Mouse (Mus musculus): Measurements from ENCODE around the gene Dmac2.

Dmac2 gene

DNA sequence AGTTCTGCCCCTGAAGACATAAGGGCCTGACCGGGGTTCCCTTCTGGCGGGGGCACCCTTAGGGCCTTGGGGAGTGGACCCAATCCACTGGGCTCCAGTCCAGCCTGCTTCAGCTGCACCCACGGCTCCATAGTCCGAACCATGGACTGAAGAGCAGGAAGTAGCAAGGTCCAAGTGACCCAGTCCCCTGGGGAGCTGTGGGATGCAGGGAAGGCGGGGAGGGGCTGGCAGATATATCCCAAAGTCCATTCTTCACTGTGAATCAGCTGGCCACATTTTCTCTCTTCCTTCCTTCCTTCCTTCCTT lies 3.6 kb upstream of the Dmac2 start, which contains the start of gene Erich4:
Erich4 (minus strand) TSS at position 187 of the 306 bp plus-strand sequence.
- no peak for DNase-seq (ENCODE audit: low read depth, low spot score)

DNA sequence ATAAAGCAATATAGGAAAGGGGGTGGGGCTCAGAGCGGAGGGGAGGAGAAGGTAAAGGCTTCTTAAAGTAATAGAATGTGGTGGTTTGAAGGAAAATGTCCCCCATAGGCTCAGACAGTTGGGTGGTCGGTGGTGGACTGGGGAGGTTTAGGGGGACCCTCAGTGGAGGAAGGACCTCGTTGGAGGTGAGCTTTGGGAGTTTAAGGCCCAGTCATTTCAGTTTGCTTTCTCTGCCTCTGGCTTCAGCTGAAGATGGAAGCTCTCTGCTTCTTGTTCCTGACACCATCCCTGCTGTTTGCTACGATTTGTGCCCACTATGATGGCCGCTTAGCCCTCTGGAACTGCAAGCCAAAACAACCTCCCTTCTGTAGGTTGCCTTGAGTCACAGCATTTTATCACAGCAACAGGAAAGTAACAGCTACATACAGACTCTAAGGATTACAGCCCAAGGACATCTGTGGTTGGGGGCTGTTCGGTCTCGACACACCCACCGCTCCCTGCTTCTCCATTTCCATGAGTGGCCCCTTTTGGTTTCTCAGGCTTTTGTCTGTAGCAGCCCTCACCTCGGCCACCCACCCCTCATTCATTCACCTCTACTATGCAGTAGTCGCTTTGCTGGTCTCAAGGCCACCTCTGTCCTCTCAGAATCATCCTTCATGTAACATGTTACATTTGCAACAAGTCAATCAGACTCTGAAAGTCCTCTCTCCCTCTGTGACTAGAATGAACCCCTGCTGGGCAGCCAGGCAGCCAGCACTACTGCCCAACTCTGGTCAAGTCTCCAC lies 1.6 kb upstream of the Dmac2 start:
- no peak for DNase-seq (ENCODE audit: low read depth, low spot score)

- no peak for DNase-seq (ENCODE audit: low read depth, low spot score)
Measured at GRCm38 (mm10) chr7:25619722-25619991, 443 bp downstream of the Dmac2 start.

GRCm38 (mm10) chr7:25620101-25620500 lies 887 bp downstream of the Dmac2 start:
- no peak for DNase-seq (ENCODE audit: low read depth, low spot score)

GRCm38 (mm10) chr7:25620751-25621150 lies 1.5 kb downstream of the Dmac2 start:
- DNase-seq (ENCODE audit: low read depth, low spot score), result no peak

DNA sequence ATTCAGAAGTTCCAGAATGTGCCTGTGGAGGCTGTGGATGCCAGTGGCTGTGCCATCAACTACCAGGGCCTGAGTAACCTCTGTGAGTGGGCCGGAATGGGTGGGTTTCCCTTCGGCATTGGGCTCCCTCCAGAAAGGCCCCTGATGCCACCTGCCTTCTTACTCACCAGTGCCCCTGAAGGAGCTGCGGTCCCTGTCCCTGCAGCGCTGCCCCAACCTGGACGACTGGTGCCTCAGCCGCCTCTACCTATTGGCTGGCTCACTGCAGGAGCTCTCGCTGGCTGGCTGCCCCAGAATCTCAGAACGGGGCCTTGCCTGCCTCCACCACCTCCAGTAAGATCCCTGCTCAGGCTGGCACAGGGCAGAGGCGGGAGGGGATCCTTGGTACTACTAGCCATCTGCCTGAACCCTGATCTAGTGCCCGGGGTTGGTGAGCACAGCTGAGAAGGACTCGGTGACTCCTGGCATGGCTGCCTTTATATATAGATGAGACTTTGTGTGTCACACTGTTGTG lies 4.7 kb downstream of the Dmac2 start:
- DNase-seq (ENCODE audit: low read depth, low spot score), result peak; percentile 57

DNA sequence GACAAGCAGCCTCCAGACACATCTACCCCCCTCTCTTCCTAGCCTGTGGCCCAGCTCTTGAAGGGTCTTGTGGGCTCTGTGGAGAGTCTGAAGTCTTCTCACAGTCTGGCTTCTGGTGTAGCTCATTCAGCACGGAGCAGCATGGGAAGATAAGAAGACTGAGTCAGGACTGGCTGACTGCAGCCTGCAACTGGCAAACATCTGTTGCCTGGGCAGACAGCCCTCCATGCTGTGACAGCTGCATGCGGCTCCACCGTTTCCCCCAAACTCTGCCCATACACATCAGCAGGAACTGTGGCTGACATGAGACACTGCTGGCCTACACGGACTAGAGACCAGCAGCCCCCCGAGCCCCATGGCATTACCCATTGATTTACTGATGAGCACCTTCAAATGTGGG lies 5.6 kb downstream of the Dmac2 start:
- DNase-seq (ENCODE audit: low read depth, low spot score), result no peak

GRCm38 (mm10) chr7:25625594-25626250 lies 6.5 kb downstream of the Dmac2 start:
- DNase-seq (ENCODE audit: low read depth, low spot score), result peak; percentile 49

DNA sequence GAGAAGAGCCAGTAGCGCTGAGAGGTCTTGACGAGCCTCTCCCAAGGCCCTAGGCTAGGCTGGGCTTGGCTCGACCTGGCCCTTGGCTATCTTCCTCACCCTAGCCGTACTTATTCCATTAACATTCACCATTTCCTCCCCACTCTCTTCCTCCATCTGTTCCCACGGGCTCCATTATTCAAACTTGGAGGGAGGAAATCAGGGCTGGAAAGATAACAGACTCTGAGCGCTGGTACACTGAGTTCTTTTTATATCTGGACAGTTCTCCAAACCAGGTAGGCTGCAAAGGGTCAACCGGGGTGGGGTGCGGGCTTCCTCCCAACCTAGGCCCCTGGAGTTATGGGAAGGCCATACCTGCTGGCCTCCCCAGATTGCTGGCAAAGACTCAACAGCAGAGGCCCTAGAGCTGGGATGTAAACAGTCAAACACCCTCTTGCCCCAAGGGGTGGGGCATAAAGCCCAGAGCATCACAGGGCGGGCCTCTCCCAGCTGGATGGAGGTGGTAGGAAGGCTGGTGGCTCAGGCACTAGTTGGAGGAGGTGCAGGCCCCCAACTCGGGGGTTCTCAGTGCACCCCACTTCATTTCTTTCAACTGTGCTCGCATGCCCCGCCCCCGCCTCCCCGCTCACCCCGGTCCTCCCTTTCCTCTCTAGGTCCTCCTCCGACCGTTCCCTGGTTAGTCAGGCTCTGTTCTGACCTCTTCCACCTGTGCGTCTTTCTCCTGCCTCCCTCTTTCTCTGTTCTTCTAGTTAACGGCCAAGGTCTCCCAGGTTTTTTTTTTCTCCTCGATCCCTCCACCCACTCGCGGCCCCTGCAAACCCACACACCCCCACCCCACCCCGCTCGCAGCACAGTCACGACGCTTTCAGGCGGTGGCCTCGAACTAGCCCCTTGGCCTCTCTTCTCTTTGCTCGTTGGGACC lies 7.6 kb downstream of the Dmac2 start, which contains the start of gene B3gnt8:
B3gnt8 (plus strand) TSS at position 146 of the 922 bp plus-strand sequence.
- peak; percentile 59 for DNase-seq (ENCODE audit: low read depth, low spot score)

DNA sequence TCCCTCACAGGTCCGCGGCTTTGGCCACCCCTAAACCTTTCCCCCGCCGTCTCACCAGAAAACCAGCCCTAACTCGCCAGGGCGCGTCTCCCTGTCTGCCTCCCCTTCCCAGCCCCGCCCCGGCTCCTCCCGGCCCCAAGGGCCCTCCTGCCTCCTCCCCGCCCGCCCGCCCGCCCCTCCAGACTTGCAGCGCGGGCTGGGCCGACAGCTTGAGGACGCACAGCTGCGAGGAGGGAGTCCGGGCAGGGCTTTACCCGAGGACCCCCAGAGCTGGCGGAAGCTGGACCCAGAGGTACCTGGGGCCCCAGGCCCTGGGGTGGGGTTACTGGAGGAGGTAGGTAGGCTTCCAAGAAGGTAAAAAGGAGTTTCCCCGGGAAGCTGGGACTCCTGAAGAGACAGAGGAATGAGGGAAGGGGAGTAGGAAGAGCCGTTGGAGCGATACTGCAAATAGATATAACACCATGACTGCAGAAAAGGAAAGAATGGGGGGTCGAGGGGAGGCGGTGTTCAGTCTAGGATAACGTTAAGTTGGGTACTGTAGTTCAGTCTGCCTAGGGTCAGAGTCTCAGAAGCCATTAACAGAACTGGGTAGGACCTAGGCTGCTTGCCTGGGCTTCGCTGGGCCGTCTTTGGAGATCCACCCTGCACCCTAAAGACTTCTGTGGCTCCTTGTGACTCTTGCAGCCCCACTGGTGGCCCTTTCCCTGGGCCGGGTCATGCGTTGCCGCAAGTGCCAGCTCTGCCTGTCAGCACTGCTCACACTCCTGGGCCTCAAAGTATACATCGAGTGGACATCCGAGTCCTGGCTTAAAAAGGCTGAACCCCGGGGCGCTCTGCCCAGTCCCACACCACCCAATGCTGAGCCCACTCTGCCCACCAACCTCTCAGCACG lies 8.5 kb downstream of the Dmac2 start:
- DNase-seq (ENCODE audit: low read depth, low spot score), result no peak

DNA sequence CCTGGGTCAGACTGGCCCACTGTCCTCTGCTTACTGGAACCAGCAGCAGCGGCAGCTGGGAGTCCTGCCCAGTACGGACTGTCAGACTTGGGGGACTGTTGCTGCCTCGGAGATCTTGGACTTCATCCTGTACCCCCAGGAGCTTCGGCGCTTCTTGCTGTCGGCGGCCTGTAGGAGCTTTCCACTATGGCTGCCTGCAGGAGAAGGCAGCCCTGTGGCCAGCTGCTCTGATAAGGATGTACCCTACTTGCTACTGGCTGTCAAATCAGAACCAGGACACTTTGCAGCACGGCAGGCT lies 9.1 kb downstream of the Dmac2 start:
- DNase-seq (ENCODE audit: low read depth, low spot score), result no peak

DNA sequence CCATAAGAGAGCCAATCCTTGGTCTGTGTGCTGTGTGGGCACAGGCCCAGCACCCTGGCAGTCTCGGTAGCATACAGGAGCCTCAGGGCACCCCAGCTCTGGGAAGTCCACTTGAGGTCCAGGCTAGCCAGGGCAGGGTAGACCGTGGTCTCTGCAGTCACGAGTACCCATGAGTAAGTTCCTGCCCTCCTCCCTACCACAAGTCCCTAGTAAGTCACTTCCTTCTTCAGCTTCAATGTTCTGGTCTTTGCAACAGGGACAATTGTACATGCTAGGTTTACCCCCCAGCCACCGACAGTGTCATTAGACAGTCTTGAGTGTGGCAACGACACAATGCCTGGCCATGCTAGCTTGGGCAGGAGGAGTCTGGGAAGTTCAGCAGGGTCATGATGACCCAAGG lies 13.5 kb downstream of the Dmac2 start:
- no peak for DNase-seq (ENCODE audit: low read depth, low spot score)

- no peak for DNase-seq (ENCODE audit: low read depth, low spot score)
Measured at GRCm38 (mm10) chr7:25636373-25636772, 17.2 kb downstream of the Dmac2 start.

DNA sequence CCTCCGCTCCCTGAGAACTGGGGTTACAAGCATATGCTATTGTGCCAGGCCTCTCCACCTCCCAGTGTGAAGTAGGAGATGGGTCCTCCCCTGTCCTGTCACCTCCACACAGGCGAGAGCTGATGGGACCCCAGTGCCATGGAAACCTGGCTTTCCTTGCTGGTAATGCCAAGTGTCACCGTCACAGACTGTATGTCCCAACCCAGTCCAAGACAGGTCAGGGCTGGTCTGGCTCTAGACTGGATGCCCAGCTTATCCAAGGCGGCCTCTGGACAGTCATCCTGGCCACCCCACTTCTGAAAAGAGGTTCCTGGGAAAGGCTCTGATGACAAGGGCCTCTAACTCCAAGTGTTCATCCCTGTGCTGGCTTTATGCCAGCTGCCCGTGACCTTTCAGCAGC lies 17.9 kb downstream of the Dmac2 start:
- no peak for DNase-seq (ENCODE audit: low read depth, low spot score)

DNA sequence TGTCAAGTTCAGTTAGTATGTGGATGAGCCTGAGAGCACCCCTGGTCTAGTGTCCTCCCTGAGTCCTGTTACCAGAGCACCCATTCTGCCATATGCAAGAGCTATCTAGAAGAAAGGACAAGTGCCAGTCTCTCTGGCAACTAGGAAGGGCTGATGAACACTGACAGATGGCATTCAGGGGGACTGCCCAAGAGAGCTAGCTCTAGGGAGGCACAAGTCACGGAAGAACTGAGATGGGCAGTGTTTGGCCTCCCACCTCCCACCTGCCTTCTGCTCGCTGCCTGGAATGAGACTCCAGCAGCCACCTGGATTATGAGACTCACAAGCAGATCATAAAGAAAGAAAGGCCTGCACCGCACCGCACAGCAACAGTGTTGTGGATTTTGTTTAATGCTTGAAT lies 20.5 kb downstream of the Dmac2 start:
- peak; percentile 88 for DNase-seq (ENCODE audit: low read depth, low spot score)

DNA sequence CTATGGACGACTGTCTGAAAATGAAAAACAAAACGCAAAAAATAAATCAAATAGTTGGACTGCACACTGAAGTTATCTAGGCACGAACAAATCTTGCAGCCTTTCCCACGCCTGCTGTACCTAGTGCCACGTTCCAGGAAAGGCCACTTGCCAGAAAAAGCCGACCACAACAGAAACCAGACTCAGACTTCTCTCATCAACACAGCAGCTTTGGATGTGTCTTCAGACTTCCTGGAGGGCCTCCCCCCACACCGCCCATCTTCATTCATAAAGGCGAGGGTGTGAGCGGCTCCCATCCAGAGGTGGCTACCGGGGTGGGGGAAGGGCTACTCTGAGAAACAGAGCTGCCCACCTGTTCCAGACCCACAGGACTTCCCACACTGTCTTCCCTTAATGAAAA lies 24.9 kb downstream of the Dmac2 start:
- DNase-seq (ENCODE audit: low read depth, low spot score), result no peak

GRCm38 (mm10) chr7:25644631-25645030 lies 25.4 kb downstream of the Dmac2 start:
- no peak for DNase-seq (ENCODE audit: low read depth, low spot score)

DNA sequence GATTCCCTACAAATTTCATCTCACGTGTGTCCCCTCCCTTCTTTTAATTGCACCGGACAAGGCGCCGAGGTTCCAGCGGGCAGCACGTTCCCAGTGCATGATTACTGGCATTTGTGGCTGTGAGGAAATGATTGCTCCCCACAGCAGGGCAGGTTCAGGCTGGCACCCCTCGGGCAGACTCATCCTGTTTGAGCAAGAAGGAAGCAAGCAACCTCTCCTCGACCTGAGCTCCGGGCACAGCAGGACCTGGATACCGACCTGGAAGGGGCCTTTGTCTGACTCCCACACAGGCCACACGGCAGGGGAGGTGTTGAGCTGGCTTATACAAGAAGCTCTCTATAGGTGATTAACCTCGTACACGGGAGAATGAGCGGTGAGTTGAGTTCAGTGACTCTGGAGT lies 25.9 kb downstream of the Dmac2 start:
- DNase-seq (ENCODE audit: low read depth, low spot score), result no peak

- DNase-seq (ENCODE audit: low read depth, low spot score), result no peak
Measured at GRCm38 (mm10) chr7:25647574-25648123, 28.4 kb downstream of the Dmac2 start.

DNA sequence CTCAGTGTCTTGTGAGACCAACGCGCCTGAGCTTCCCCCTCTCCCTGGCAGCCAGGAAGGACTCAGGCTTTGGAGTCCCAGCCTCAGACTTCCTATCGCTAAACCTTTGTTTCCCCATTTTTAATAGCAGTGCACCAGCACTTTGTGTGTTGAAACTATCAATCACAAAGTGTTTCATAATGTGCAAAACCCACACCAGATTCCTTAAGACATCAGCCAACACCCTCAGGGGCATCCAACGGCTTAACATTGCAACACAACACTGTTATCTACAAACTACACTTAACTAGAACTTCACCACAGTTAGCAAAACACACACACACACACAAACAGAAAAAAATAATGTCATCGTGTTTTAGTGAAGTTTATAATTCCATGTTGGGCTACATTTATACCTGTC lies 30.6 kb downstream of the Dmac2 start:
- DNase-seq (ENCODE audit: low read depth, low spot score), result no peak

DNA sequence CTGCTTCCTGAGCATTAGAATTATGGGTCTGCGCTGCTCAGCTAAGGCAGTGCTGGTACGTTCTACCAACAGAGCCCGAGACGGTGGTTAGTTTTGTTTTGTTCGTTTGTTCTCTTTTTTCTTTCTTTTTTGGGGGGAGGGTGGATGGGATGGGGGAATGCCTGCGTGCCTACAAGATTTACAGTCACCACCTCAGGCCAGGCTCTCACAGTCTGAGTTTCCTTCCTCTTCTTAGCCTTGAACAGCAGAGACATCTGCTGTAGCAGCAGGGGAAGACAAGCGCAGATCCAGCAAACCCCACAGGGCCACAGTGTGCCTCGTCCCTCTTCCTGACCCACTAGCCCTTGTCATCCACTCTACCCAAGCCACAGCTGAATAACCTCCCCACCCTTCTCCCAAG lies 32.1 kb downstream of the Dmac2 start:
- peak; percentile 44 for DNase-seq (ENCODE audit: low read depth, low spot score)
